Mouse (Mus musculus) liver, adult 2 months (tissue): ENCODE measurements around the gene Trhde.

ENCODE experiments used
- CTCF ChIP-seq: fragments of 200-500 bp; IDR thresholded peaks from 2 replicates; pipeline ENCODE4 v1.5.1; 2011; ENCODE audit warnings: low read depth, low read length, control low read depth
- POLR2A ChIP-seq: fragments of 200-500 bp; IDR thresholded peaks from 2 replicates; pipeline ENCODE4 v1.6.1; 2011; ENCODE audit warnings: low read length, control low read depth; ENCODE audit not compliant: insufficient read depth; ENCODE audit errors: extremely low read depth

GRCm38 (mm10) chr10:114759240-114759639 is 42.9 kb downstream of the Trhde start:
- TF ChIP-seq POLR2A (no peak), CTCF (no peak)
